Mouse (Mus musculus) gastrocnemius, adult 18-20 months (tissue): Measurements from ENCODE around the gene Gm21616. TPM values are rescaled to one million over a fixed set of nuclear protein-coding genes. Genes with fewer than 3 reads are reported as not detected.
"Not testable (repeated sequence)": the region's sequence is repeated elsewhere in the genome, so short reads cannot be mapped to it uniquely, and the experiment has no call there.

Source experiments
- DNase-seq: peaks from one replicate; pipeline ENCODE4 v3.0.0; 2021; ENCODE audit warnings: low spot score
- long read RNA-seq, 2 experiments: library from polyadenylated mRNA; stranded (forward); transcript quantifications; one replicate each; pipeline ENCODE4 v2.0.0; 2021
- total RNA-seq, 2 experiments: library from RNA; stranded (reverse); gene quantifications; 2 replicates each; pipeline ENCODE4 v1.2.3; 2021

Gene Gm21616
- not detected for total RNA-seq
- long read RNA-seq, experiment 1: 0 reads
- long read RNA-seq, experiment 2: 0 reads

GRCm38 (mm10) chrX:125435242-125435641 lies at the start of gene Gm21616:
Gene Gm21616, plus strand, starts transcription at chrX:125435542.
- not testable (repeated sequence) for DNase-seq
